In genomic region chr16:30821191-30821910, GRCm38 (mm10) we compare ENCODE assay signal across 9 mouse cellular contexts.
DNase-seq lines count a peak whose midpoint lies in the region; ATAC-seq and TF ChIP-seq lines count a peak whose summit lies in the region.
"Had no signal": no experiment of that assay in that cellular context is flagged by ENCODE, and none has a peak within 500 bp of the region (broad histone marks: within the 10 kb centered on the region; RNA-seq: fewer than 3 reads in every experiment).

No protein-coding gene starts in this region.

- no peak for DNase-seq in spleen, adult 2 months (ENCODE audit: low read depth in 1 of 2, low spot score in 2 of 2)
- no peak for DNase-seq in spleen, adult 18-20 months
- peak; percentile 54 for DNase-seq in forebrain, postnatal 0 days
- DNase-seq in hindbrain, embryonic 11.5 days (ENCODE audit: low spot score) = peak; percentile 78
- DNase-seq in limb, embryonic 11.5 days (ENCODE audit: low spot score) = peak; percentile 82
- DNase-seq in urinary bladder, adult 2 months (ENCODE audit: low spot score) = peak; percentile 36
- DNase-seq in natural killer cell, adult 2 months (ENCODE audit: low spot score in 2 of 2) = no peak

- no peaks in the 10 kb centered on the region for H3K36me3 ChIP-seq in spleen, adult 2 months (ENCODE audit: control insufficient read depth, insufficient read depth, low read length)
- no peaks in the 10 kb centered on the region for H3K36me3 ChIP-seq in forebrain, postnatal 0 days (ENCODE audit: insufficient read depth)
- H3K36me3 ChIP-seq in hindbrain, embryonic 11.5 days (ENCODE audit: control insufficient read depth, insufficient read depth, low read length) = no peaks in the 10 kb centered on the region
- no peaks in the 10 kb centered on the region for H3K36me3 ChIP-seq in limb, embryonic 11.5 days (ENCODE audit: control insufficient read depth, insufficient read depth, low read length)
- no peaks in the 10 kb centered on the region for H3K36me3 ChIP-seq in midbrain, embryonic 13.5 days

- no peak for TF ChIP-seq POLR2A in spleen, adult 2 months (IDR thresholded peaks at IDR 0.05; ENCODE audit: low read depth, low read length)

- H3K9ac ChIP-seq in forebrain, postnatal 0 days = no peak overlapping the region
- H3K9ac ChIP-seq in hindbrain, embryonic 11.5 days (ENCODE audit: low read depth, low read length) = no peak overlapping the region
- H3K9ac ChIP-seq in limb, embryonic 11.5 days (ENCODE audit: low read length) = peak overlapping the region; percentile 22
- H3K9ac ChIP-seq in midbrain, embryonic 13.5 days (replicated peaks) = no peak overlapping the region

- peak; percentile 59 for ATAC-seq in forebrain, postnatal 0 days
- ATAC-seq in hindbrain, embryonic 11.5 days (ENCODE audit: low FRiP score) = peak; percentile 74
- ATAC-seq in limb, embryonic 11.5 days (ENCODE audit: insufficient number of reproducible peaks, low FRiP score, low TSS enrichment, low read depth) = peak; percentile 87
- ATAC-seq in midbrain, embryonic 13.5 days = peak; percentile 62; the same call in 1 of the 2 replicates
- ATAC-seq: Patski had no signal

- H3K4me3 ChIP-seq in spleen, adult 2 months (ENCODE audit: extremely low read depth, insufficient read depth, insufficient read length) = no peak overlapping the region
- H3K4me3 ChIP-seq in forebrain, postnatal 0 days (ENCODE audit: low read depth, low read length) = no peak overlapping the region
- H3K4me3 ChIP-seq in hindbrain, embryonic 11.5 days (ENCODE audit: low read depth, low read length) = no peak overlapping the region
- no peak overlapping the region for H3K4me3 ChIP-seq in limb, embryonic 11.5 days (ENCODE audit: low read depth, low read length)
- peak overlapping the region; percentile 3; the same call in 1 of the 2 replicates for H3K4me3 ChIP-seq in midbrain, embryonic 13.5 days (replicated peaks)

- no peaks in the 10 kb centered on the region for H3K9me3 ChIP-seq in forebrain, postnatal 0 days (ENCODE audit: low read length)
- no peaks in the 10 kb centered on the region for H3K9me3 ChIP-seq in hindbrain, embryonic 11.5 days (ENCODE audit: control insufficient read depth, low read length)
- no peaks in the 10 kb centered on the region for H3K9me3 ChIP-seq in limb, embryonic 11.5 days (ENCODE audit: control insufficient read depth, low read length)
- no peaks in the 10 kb centered on the region for H3K9me3 ChIP-seq in midbrain, embryonic 13.5 days

- WGBS in spleen, adult 2 months = 30% methylated on average over 17 of the region's 17 CpGs
- WGBS in forebrain, postnatal 0 days = 11% methylated on average over 17 of the region's 17 CpGs
- WGBS in hindbrain, embryonic 11.5 days = 12% methylated on average over 17 of the region's 17 CpGs
- 18% methylated on average over 17 of the region's 17 CpGs for WGBS in limb, embryonic 11.5 days
- 15% methylated on average over 17 of the region's 17 CpGs for WGBS in midbrain, embryonic 13.5 days

- TF ChIP-seq CTCF in spleen, adult 2 months (IDR thresholded peaks at IDR 0.05; ENCODE audit: extremely low read depth, insufficient read depth, insufficient read length, insufficient replicate concordance) = no peak
- TF ChIP-seq CTCF in forebrain, postnatal 0 days (IDR thresholded peaks at IDR 0.05; ENCODE audit: low read depth) = no peak

- peak overlapping the region; percentile 65 for H3K27ac ChIP-seq in spleen, adult 2 months (ENCODE audit: insufficient read depth, low read length)
- 0 out of 2 replicates have a peak overlapping the region, but pooled peaks have one; percentile 29 for H3K27ac ChIP-seq in forebrain, postnatal 0 days (ENCODE audit: low read depth, low read length)
- no peak overlapping the region for H3K27ac ChIP-seq in hindbrain, embryonic 11.5 days (ENCODE audit: low read depth, low read length)
- H3K27ac ChIP-seq in limb, embryonic 11.5 days (replicated peaks; ENCODE audit: low read depth, low read length) = peak overlapping the region; percentile 49
- no peak overlapping the region for H3K27ac ChIP-seq in midbrain, embryonic 13.5 days

- peak overlapping the region; percentile 20 for H3K4me2 ChIP-seq in forebrain, postnatal 0 days (ENCODE audit: low read depth)
- peak overlapping the region; percentile 29 for H3K4me2 ChIP-seq in hindbrain, embryonic 11.5 days (replicated peaks; ENCODE audit: low read depth, low read length)
- peak overlapping the region; percentile 20; the same call in 1 of the 2 replicates for H3K4me2 ChIP-seq in limb, embryonic 11.5 days (ENCODE audit: low read depth, severe bottlenecking)
- peak overlapping the region; percentile 36 for H3K4me2 ChIP-seq in midbrain, embryonic 13.5 days (replicated peaks)

- H3K27me3 ChIP-seq in spleen, adult 2 months (ENCODE audit: control insufficient read depth, insufficient read depth, low read length) = no peaks in the 10 kb centered on the region
- no peaks in the 10 kb centered on the region for H3K27me3 ChIP-seq in forebrain, postnatal 0 days (ENCODE audit: insufficient read depth, low read length)
- no peaks in the 10 kb centered on the region for H3K27me3 ChIP-seq in hindbrain, embryonic 11.5 days (ENCODE audit: control insufficient read depth, insufficient read depth, low read length)
- no peaks in the 10 kb centered on the region for H3K27me3 ChIP-seq in limb, embryonic 11.5 days (ENCODE audit: control insufficient read depth, insufficient read depth, low read length)
- H3K27me3 ChIP-seq in midbrain, embryonic 13.5 days = no peaks in the 10 kb centered on the region
- H3K27me3 ChIP-seq: Patski had no signal

- H3K4me1 ChIP-seq in spleen, adult 2 months (ENCODE audit: control insufficient read depth, insufficient read depth, insufficient read length) = peaks cover 3% of the 10 kb centered on the region; the same call in 1 of the 2 replicates
- H3K4me1 ChIP-seq in forebrain, postnatal 0 days (ENCODE audit: insufficient read depth) = peaks cover 13% of the 10 kb centered on the region
- H3K4me1 ChIP-seq in hindbrain, embryonic 11.5 days (replicated peaks; ENCODE audit: control insufficient read depth, insufficient read depth, low read length) = no peaks in the 10 kb centered on the region
- peaks cover 13% of the 10 kb centered on the region for H3K4me1 ChIP-seq in limb, embryonic 11.5 days (ENCODE audit: control insufficient read depth, insufficient read depth, low read length)
- H3K4me1 ChIP-seq in midbrain, embryonic 13.5 days (replicated peaks) = peaks cover 12% of the 10 kb centered on the region

Comparison
In these comparisons a context has a peak if more than half of its experiments do, and no peak if none do; other contexts are left out.
1. DNase-seq: peak in forebrain, postnatal 0 days (single experiment), hindbrain, embryonic 11.5 days (single experiment), limb, embryonic 11.5 days (single experiment) and urinary bladder, adult 2 months (single experiment); none in spleen, adult 2 months (0 of 2), spleen, adult 18-20 months (0 of 2) and natural killer cell, adult 2 months (0 of 2).
2. H3K27ac ChIP-seq: peak in spleen, adult 2 months (single experiment), forebrain, postnatal 0 days (single experiment) and limb, embryonic 11.5 days (single experiment); none in hindbrain, embryonic 11.5 days (single experiment) and midbrain, embryonic 13.5 days (single experiment).
3. Peak in every context shown above with its lines, with median percentiles within 50 percentile points of each other: ATAC-seq and H3K4me2 ChIP-seq.